Mouse (Mus musculus): ENCODE results near the gene Csnk1e. TPM values are rescaled to one million over a fixed set of nuclear protein-coding genes. Genes with fewer than 3 reads are reported as not detected.

The Csnk1e gene
- 296 and 357 TPM in 2 replicates for polyA plus RNA-seq (2012; rRNA removed)

DNA sequence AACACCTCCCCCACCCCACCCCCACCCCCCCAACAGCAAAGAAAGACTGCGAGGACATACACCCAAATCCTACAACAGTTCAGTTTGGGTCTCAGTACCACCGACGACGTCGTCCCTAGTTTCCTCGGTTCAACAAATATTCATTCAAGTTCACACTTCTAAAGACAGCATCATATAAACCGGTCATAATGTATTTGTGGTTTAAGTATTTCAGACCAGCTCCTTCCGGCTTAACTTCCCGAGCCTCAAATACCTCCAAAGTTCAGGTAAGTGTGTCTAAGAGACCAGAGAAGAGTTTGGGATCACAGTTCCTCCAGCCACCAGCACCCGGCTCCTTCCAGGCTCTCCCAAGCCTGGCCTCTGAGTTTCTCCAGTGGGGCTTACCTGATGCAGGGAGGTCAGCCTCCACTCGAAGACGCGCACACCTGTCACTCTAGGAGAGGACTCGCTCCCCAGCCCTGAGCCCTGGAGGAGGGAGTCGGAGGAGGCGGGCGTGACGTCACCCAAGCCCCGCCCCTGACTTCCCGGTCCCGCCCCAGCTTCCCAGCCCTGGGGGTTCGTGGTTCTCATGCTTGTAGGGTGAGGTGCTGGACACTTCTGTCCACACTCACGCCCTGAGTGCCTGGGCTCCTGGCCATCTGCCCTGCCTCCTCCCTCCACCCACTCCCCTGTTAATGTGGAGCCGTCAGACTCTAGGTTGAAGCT lies at the start of gene Csnk1e:
Csnk1e (minus strand) TSS at position 461 of the 705 bp plus-strand sequence.

DNA sequence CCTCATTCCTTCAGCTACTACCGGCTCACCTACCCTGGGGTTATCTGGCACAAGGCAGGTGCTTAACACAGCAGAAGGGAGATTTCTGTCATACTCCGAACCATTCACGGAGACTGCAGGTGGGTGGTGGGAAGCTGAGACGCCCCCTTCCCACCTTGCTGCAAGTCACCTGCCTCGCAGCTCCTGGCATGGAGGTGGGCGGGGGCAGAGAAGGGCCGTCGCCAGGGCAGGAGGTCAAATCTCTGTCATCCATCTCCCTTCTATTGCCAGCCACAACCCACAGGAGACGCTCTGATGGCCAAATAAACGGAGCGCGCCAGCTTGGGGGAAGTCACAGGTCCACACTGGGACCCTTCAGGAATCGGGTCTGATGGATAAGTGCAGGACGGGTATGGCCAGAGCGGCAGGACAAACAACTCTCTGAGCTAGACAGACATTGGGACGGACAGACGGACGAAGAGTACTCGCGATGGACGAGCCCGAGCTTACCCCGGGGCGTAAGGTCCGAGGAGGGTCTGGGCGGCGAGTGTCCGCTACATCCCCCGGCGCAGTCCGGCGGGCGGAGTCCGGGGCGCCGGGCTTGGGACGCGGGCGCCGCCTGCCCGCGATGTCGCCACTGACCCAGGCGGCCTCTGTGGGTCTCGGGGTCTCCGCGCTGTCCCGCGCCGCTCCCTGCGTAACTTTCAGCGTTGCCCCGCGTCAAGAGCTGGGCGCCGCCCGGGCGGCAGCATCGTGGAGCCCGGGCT lies 49.5 kb upstream of the Csnk1e start, which contains the start of gene Kcnj4:
Kcnj4 (minus strand) TSS at position 535 of the 746 bp plus-strand sequence.

DNA sequence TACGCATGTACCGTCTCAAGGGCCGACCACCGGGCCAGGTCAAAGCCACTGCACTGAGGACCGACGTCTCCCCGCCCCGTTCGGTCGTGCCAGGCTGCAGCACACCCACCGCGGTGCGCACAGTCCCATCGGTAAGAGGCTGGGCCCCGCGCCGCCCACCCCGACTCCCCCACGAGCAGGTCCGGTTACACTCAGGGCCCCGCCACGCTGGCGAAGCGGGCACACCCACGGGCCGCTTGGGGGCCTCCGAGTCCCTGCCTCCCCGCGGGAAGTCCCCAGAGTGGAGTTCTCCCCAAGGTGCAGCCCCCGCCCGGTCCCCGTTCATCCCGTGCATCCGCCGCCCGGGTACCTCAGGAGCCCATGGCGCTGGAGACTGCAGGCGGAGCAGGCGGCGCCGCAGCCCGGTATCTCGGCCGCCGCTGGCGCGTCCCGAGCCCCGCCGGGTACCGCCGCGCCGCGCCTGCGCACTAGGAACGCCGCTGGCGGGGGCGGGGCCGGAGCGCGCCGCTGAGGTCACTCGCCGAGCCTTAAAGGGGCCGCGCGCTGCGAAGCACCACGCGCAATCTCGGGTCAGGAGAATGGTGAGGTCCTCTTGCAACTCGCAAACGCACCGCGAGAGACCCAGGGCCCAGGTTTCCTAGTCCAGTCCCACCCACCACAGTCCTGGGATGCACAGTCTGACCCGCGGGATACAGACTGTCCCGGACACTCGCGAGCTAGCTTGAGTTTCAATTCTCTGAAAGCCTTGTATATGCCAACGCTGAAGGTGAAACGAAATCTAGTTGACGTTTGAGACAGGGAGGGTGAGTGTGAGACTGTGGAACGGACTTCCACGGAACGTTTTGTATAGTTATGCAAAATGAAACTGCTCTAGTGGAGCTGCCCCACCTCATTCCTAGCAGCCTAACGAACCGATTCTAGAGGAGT lies 52.3 kb downstream of the Csnk1e start, which contains the start of gene Tmem184b:
Tmem184b (minus strand) TSS at position 734 of the 927 bp plus-strand sequence.

Other genes starting within 250 kb of the Csnk1e start
- gene Pick1, start 226.4 kb downstream of the Csnk1e start, polyA plus RNA-seq (2012; rRNA removed): 112 and 114 TPM in 2 replicates
- 1.9 and 2.0 TPM in 2 replicates for gene Gm49486, start 226.2 kb downstream of the Csnk1e start, polyA plus RNA-seq (2012; rRNA removed)
- 0.23 and 0.49 TPM in 2 replicates for gene Slc16a8, start 200.8 kb downstream of the Csnk1e start, polyA plus RNA-seq (2012; rRNA removed)
- gene Baiap2l2, start 170.0 kb downstream of the Csnk1e start, polyA plus RNA-seq (2012; rRNA removed): 4.0 and 5.5 TPM in 2 replicates
- 75.7 and 84.5 TPM in 2 replicates for gene Pla2g6, start 127.2 kb downstream of the Csnk1e start, polyA plus RNA-seq (2012; rRNA removed)
- gene Maff, start 108.9 kb downstream of the Csnk1e start, polyA plus RNA-seq (2012; rRNA removed): 3.0 and 3.8 TPM in 2 replicates
- gene Tmem184b, start 52.0 kb downstream of the Csnk1e start, polyA plus RNA-seq (2012; rRNA removed): 41.0 and 46.1 TPM in 2 replicates
- gene Kcnj4, start 49.7 kb upstream of the Csnk1e start, polyA plus RNA-seq (2012; rRNA removed): 4.9 and 7.1 TPM in 2 replicates
- 4.6 and 9.2 TPM in 2 replicates for gene Kdelr3, start 60.8 kb upstream of the Csnk1e start, polyA plus RNA-seq (2012; rRNA removed)
- gene Ddx17, start 91.2 kb upstream of the Csnk1e start, polyA plus RNA-seq (2012; rRNA removed): 696 and 697 TPM in 2 replicates
- gene Dmc1, start 149.5 kb upstream of the Csnk1e start, polyA plus RNA-seq (2012; rRNA removed): 4.5 and 4.9 TPM in 2 replicates
- 28.3 and 30.0 TPM in 2 replicates for gene Fam227a, start 203.4 kb upstream of the Csnk1e start, polyA plus RNA-seq (2012; rRNA removed)
- 39.3 and 40.3 TPM in 2 replicates for gene Cby1, start 203.6 kb upstream of the Csnk1e start, polyA plus RNA-seq (2012; rRNA removed)
- 118 and 129 TPM in 2 replicates for gene Tomm22, start 215.3 kb upstream of the Csnk1e start, polyA plus RNA-seq (2012; rRNA removed)
- 39.8 and 41.7 TPM in 2 replicates for gene Josd1, start 232.4 kb upstream of the Csnk1e start, polyA plus RNA-seq (2012; rRNA removed)
- gene Gtpbp1, start 235.3 kb upstream of the Csnk1e start, polyA plus RNA-seq (2012; rRNA removed): 33.6 and 39.4 TPM in 2 replicates